Mouse (Mus musculus) midbrain, embryonic 13.5 days (tissue): Measurements from ENCODE around the gene Trappc2l. TPM values are rescaled to one million over a fixed set of nuclear protein-coding genes. Genes with fewer than 3 reads are reported as not detected.
A peak's percentile ranks its signal among the peaks of the same experiment; 100 is the strongest.

Experiments used
- ATAC-seq: fragments of 200-750 bp; cut with Nextera tagmentation; 2 replicates; pipeline ENCODE4 v1.8.0; 2017; ENCODE audit warnings: mild to moderate bottlenecking, moderate TSS enrichment, moderate library complexity
- H3K27ac ChIP-seq: fragments of 300-500 bp; sonication (generic); 2 replicates; pipeline ENCODE4 v1.5.1; 2015; ENCODE audit warnings: inconsistent platforms, mild to moderate bottlenecking, moderate library complexity
- H3K27me3 ChIP-seq: fragments of 300-500 bp; sonication (generic); 2 replicates; pipeline ENCODE4 v1.6.1; 2015; ENCODE audit warnings: mild to moderate bottlenecking, inconsistent platforms
- H3K36me3 ChIP-seq: fragments of 300-500 bp; sonication (generic); 2 replicates; pipeline ENCODE4 v1.6.1; 2015; ENCODE audit warnings: mild to moderate bottlenecking, inconsistent platforms
- H3K4me1 ChIP-seq: fragments of 300-500 bp; sonication (generic); replicated peaks from 2 replicates; pipeline ENCODE4 v1.6.1; 2015; ENCODE audit warnings: inconsistent platforms
- H3K4me2 ChIP-seq: fragments of 300-500 bp; sonication (generic); replicated peaks from 2 replicates; pipeline ENCODE4 v1.6.1; 2015; ENCODE audit warnings: moderate library complexity, mild to moderate bottlenecking, inconsistent platforms
- H3K4me3 ChIP-seq: fragments of 300-500 bp; sonication (generic); replicated peaks from 2 replicates; pipeline ENCODE4 v1.5.1; 2015; ENCODE audit warnings: mild to moderate bottlenecking, inconsistent platforms
- H3K9ac ChIP-seq: fragments of 300-500 bp; sonication (generic); replicated peaks from 2 replicates; pipeline ENCODE4 v1.6.1; 2015; ENCODE audit warnings: mild to moderate bottlenecking, inconsistent platforms
- H3K9me3 ChIP-seq: fragments of 300-500 bp; sonication (generic); 2 replicates; pipeline ENCODE4 v1.6.1; 2016; ENCODE audit warnings: mild to moderate bottlenecking, inconsistent platforms
- WGBS: fragments of 180-500 bp; shearing (Covaris S2); methylation state at CpG from one replicate; pipeline ENCODE4 v1.1.7; 2015; 5-methylcytosine and 5-hydroxymethylcytosine counted together
- polyA plus RNA-seq: library from polyadenylated mRNA; unstranded; fragments of >200 nt; fragmentation: Nextera tagmentation; extraction: Ambion mirVana; gene quantifications from 2 replicates; pipeline ENCODE4 v1.2.1, GENCODE M21; 2015

Gene Trappc2l
- polyA plus RNA-seq, 1 experiment from 2014 or later, result 98.5 TPM

DNA sequence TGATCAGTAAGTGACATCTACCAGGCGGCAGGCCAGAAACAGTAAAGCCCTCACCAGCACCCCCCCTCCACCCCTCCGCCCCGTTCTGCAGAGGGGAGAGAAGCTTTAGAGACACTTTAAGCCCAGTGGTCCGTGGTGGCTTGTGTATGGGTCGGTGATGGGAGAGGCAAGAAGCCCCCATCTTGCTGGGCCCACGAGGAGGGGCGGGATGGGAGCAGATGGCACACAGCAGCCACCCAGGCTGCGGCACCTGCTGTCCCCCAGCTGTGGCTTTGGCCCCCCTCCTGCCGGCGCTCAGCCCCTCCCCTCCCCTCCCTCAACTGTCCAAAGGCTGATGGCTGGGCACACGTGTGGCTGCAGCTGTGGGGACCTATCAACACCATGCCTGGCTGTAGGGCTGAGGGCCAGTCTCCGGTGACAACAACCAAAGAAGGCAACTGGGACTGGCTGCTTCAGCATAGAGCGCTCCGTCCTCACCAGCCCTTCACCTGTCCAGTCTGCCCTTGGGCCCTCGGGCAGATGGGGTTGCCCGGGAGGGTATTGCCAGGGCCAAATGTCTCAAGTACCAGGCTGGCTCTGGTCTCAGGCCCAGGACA, 40.0 kb downstream of the Trappc2l start:
- 59% methylated on average over 16 of the region's 16 CpGs for WGBS
- Histone ChIP-seq H3K4me1 (peaks cover 30% of the 10 kb centered on the region), H3K27me3 (no peaks in the 10 kb centered on the region), H3K4me2 (no peak overlapping the region), H3K9me3 (no peaks in the 10 kb centered on the region), H3K36me3 (peaks cover 40% of the 10 kb centered on the region), H3K4me3 (no peak overlapping the region), H3K9ac (no peak overlapping the region; the same call in 1 of the 2 replicates), H3K27ac (peak overlapping the region; percentile 35)
- ATAC-seq, result peak; percentile 72

DNA sequence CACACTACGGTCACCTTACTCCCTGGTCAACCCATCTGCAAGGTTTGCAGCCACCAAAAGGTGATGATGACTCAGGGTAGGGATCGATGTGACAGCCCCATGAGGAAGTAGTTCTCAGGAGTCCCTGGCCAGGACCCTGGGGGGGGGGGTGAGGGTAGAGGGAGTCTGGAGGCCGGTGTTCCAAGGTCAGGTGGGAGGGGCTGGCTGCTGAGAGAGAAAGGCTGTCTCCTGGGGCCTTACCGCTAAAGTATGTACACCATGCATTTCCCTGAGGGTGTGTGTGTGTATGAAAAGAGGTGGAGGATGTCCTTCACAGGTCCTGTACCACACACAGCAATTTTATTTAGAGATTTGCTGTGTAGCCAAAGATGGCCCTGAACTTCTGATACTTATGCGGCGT, 41.2 kb downstream of the Trappc2l start:
- Histone ChIP-seq H3K36me3 (peaks cover 30% of the 10 kb centered on the region), H3K9me3 (no peaks in the 10 kb centered on the region), H3K4me3 (no peak overlapping the region), H3K4me1 (peaks cover 30% of the 10 kb centered on the region), H3K27ac (no peak overlapping the region), H3K4me2 (no peak overlapping the region), H3K27me3 (no peaks in the 10 kb centered on the region), H3K9ac (no peak overlapping the region)
- no peak for ATAC-seq
- WGBS, result 76% methylated on average over 6 of the region's 6 CpGs

DNA sequence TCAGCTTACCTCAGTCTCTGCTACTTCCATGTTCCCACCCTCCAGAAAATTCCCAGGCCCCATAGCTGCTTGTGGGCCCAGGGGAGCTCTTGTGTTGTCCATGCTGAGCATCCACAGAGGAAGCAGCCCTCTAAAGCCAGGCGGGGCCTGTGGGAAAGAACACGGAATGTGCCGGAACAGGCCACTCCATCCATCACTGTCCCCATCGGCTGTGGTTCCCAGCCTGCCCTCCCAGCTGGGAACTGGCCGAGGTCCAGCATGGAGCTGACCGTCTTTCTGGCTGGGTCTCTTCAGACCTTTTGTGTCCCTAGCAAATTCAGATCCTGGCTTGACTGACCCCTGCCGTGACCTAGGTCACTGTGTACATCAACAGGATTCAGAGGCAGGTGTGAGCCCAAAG, 43.3 kb downstream of the Trappc2l start:
- Histone ChIP-seq H3K9me3 (no peaks in the 10 kb centered on the region), H3K4me1 (peaks cover 44% of the 10 kb centered on the region), H3K4me3 (no peak overlapping the region), H3K4me2 (no peak overlapping the region), H3K27me3 (no peaks in the 10 kb centered on the region), H3K9ac (no peak overlapping the region), H3K27ac (no peak overlapping the region), H3K36me3 (peaks cover 9% of the 10 kb centered on the region)
- 78% methylated on average over 7 of the region's 7 CpGs for WGBS
- no peak for ATAC-seq

DNA sequence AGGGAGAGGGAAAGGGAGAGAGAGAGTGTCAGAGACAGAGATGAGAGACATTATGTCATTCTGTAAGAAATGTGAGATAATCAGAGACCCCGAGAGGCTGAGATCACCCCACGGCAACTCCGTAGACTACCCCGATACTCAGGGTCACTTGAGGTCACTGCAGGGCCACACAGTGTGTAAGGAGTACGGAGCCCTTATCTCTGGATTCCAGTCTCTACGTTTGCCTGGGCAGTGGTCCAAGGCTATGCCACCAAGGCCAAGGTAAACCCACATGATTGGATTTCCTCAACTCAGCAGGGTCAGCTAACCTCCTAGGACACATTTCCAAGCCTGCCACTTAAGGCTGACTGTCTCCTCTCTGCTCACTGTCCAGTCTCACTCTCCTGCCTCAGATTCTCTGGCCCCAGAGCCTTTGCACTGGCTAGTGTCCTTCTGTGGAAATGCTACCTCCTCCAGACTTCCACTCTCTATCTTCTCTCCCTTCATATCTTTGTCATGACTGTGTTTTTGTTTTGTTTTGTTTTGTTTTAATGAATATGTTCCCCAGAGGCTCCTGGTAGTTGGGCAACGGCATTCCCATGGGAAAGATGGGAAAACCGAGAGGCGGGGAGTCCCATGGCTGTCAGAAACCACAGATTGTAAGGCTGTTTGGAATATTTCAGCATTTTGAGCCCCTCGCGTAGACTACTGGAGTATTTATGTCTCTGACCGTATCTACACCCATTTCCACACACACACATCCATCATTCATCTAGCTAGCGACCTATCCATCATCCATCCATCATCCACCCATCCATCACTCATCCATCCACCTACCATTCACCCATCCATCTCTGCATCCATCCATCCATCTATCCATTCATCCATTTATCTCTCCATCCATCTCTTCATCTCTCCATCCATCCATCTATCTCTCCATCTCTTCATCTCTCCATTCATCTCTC, 44.9 kb downstream of the Trappc2l start:
- H3K27me3 ChIP-seq, result no peaks in the 10 kb centered on the region
- H3K9me3 ChIP-seq, result no peaks in the 10 kb centered on the region
- H3K9ac ChIP-seq, result no peak overlapping the region
- ATAC-seq, result no peak
- H3K27ac ChIP-seq, result no peak overlapping the region
- 91% methylated on average over 13 of the region's 13 CpGs for WGBS
- H3K36me3 ChIP-seq, result no peaks in the 10 kb centered on the region
- H3K4me1 ChIP-seq, result peaks cover 44% of the 10 kb centered on the region
- no peak overlapping the region for H3K4me3 ChIP-seq
- H3K4me2 ChIP-seq, result no peak overlapping the region

DNA sequence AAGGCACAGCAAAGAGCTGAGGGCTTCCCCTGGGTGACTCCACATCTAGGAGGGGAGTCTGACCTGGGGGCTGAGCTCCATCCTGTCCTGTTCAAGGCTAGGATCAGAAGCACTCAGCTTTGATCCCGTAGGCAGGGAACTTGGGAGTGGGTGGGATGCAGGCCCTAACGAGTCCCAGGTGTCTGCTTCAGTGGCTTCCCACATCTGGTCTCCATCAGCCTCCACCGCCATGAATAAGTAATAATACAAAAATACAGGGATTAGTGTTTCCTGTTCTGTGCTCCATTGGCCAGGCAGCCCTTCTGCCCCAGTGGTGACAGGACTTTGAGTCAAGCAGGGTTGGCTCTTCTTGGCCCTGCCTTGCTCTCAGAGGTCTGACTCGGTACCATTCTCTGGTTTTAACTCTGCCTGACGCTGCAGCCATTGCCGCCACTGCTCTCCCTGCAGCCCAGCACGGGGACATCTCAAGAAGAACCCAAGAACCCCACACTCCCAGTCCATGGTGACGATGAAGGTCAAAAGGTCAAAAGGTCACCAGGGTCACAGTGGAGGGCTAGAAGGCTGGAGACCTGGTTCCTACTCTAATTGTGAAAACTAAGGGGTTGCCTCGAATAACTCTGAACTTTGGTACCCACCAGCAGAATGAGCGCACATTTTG, 46.8 kb downstream of the Trappc2l start:
- ATAC-seq, result no peak
- Histone ChIP-seq H3K4me1 (peaks cover 41% of the 10 kb centered on the region), H3K9me3 (no peaks in the 10 kb centered on the region), H3K36me3 (no peaks in the 10 kb centered on the region), H3K4me3 (no peak overlapping the region), H3K4me2 (no peak overlapping the region), H3K9ac (no peak overlapping the region), H3K27me3 (no peaks in the 10 kb centered on the region), H3K27ac (no peak overlapping the region)
- 72% methylated on average over 10 of the region's 10 CpGs for WGBS

DNA sequence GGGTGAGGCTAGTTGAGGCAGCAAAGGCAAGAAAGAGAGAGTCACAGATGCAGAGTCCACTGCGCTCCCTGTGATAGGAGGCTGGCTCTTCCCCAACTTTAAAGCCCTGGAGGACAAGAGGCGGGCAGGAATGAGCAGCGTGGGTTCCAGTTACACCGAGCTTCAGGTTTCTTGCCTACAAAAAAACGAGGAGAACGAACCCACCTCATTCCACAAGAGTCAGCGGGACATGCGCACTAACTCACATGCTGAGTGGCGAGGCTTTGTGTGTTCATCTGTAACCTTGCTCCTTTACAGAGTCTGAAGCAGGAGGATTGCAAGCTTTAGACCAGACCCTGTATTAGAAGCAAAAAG, 47.3 kb downstream of the Trappc2l start:
- H3K4me2 ChIP-seq, result no peak overlapping the region
- no peaks in the 10 kb centered on the region for H3K27me3 ChIP-seq
- no peak overlapping the region for H3K9ac ChIP-seq
- 82% methylated on average over 9 of the region's 9 CpGs for WGBS
- H3K9me3 ChIP-seq, result no peaks in the 10 kb centered on the region
- ATAC-seq, result no peak
- H3K4me1 ChIP-seq, result peaks cover 42% of the 10 kb centered on the region
- H3K36me3 ChIP-seq, result no peaks in the 10 kb centered on the region
- no peak overlapping the region for H3K4me3 ChIP-seq
- no peak overlapping the region for H3K27ac ChIP-seq

DNA sequence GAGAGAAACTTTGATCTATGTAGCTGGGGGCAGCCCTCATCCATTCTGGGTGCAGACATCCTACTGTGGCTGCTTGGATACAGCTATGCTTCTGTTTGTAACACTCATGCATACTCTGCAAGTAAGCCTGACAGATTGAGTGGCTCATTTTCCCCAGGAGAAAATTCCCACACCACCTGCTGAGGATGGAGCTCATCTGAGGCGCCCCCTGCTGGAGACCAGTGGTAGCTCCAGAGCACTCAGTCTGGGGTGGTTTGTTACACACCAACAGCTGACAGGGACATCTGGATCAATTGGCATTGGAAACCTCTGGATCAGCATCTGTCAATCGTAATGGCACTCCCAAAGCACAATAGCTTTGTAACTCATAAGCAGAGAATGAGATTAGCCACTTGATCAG, 48.6 kb downstream of the Trappc2l start:
- Histone ChIP-seq H3K4me3 (no peak overlapping the region), H3K4me2 (no peak overlapping the region), H3K4me1 (peaks cover 54% of the 10 kb centered on the region), H3K9me3 (no peaks in the 10 kb centered on the region), H3K9ac (no peak overlapping the region), H3K27ac (no peak overlapping the region), H3K27me3 (no peaks in the 10 kb centered on the region), H3K36me3 (no peaks in the 10 kb centered on the region)
- 80% methylated on average over 2 of the region's 2 CpGs for WGBS
- ATAC-seq, result no peak

DNA sequence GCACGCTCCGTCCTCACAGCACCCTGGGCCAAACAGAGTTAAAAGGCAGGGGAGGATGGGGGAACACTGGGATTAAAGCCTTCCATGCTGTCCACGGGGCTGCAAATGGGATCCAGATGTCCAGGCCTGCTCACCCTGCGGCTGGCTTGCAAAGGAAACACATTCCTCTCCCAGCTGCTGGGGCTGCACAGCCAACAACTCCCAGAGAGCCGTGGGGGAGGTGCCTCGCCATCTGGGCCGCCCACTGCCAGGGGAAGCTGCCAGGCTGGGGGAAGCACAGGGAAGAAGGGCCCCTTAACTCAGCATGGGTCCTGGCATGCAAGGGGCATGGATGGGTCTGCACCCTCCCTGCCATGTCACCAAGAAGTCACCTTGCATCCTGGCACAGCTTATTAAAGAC, 49.7 kb downstream of the Trappc2l start:
- Histone ChIP-seq H3K36me3 (no peaks in the 10 kb centered on the region), H3K27me3 (no peaks in the 10 kb centered on the region), H3K4me2 (no peak overlapping the region), H3K9me3 (no peaks in the 10 kb centered on the region), H3K4me1 (peaks cover 65% of the 10 kb centered on the region), H3K27ac (peak overlapping the region; percentile 14; the same call in 1 of the 2 replicates), H3K4me3 (no peak overlapping the region), H3K9ac (no peak overlapping the region)
- ATAC-seq, result no peak
- WGBS, result 44% methylated on average over 7 of the region's 7 CpGs

DNA sequence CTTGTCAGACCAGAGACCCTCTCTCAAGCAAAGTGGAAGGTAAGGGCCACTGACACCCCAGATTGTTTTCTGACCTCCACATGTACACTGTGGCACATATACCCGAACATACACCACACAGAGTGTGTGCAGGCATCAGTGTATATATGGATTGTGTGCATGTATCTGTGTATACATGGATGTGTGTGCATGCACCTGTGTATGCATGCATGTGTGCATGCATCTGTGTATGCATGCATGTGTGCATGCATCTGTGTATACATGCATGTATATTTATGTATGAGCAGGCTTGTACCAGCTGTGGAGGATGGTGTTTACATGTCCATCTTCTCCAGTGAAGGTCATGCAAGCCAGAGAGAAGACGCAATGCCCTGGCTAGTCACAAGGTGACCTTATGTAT, 50.5 kb downstream of the Trappc2l start:
- ATAC-seq, result no peak
- no peak overlapping the region for H3K4me2 ChIP-seq
- H3K27me3 ChIP-seq, result no peaks in the 10 kb centered on the region
- H3K4me3 ChIP-seq, result no peak overlapping the region
- no peaks in the 10 kb centered on the region for H3K9me3 ChIP-seq
- 80% methylated on average over 2 of the region's 2 CpGs for WGBS
- no peaks in the 10 kb centered on the region for H3K36me3 ChIP-seq
- H3K4me1 ChIP-seq, result peaks cover 72% of the 10 kb centered on the region
- no peak overlapping the region for H3K27ac ChIP-seq
- H3K9ac ChIP-seq, result no peak overlapping the region

DNA sequence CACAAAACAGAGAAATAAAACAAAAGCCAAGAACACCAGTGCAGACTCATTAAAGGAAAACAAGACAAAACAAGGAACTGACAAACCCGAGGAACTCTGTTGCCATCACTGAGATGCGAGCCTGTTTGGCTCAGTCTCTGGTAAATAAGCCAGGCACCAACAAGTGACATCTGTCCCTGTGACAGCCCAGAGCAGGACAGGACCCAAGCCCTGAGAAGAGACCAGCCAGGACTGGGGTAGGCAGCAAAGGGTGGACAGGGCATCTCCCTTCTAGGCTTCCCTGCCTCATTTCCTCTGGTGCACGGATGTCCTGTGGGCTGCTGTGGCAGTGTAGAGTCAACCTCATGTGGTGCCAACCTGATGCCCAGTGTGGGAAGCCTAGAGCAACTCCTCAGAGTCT, 51.7 kb downstream of the Trappc2l start:
- H3K27ac ChIP-seq, result no peak overlapping the region
- 85% methylated on average over 3 of the region's 3 CpGs for WGBS
- H3K4me2 ChIP-seq, result no peak overlapping the region
- no peak overlapping the region for H3K9ac ChIP-seq
- ATAC-seq, result no peak
- H3K9me3 ChIP-seq, result no peaks in the 10 kb centered on the region
- H3K4me3 ChIP-seq, result no peak overlapping the region
- no peaks in the 10 kb centered on the region for H3K36me3 ChIP-seq
- peaks cover 81% of the 10 kb centered on the region for H3K4me1 ChIP-seq
- H3K27me3 ChIP-seq, result 0 out of 2 replicates have a peak, but pooled peaks cover 2% of the 10 kb centered on the region

DNA sequence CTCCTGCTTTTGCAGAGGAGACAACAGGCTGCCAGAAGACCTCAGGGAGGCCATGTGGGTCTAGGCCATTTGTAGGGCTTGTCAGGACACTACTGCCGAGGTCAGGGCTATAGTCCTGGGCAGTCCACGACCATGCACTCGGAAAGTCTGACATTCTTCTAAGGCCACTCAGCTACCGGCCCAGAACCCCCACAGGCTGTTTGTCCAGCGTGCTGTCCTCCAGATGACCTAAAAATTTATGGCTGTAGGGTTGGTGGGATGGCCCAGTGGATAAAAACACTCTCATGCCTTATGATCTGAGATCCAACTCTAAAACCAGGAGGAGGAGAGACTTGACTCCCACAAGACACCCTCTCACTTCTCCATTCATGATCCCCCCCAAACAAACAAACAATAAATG, 52.2 kb downstream of the Trappc2l start:
- no peaks in the 10 kb centered on the region for H3K9me3 ChIP-seq
- no peaks in the 10 kb centered on the region for H3K36me3 ChIP-seq
- H3K27me3 ChIP-seq, result 0 out of 2 replicates have a peak, but pooled peaks cover 2% of the 10 kb centered on the region
- 80% methylated on average over 5 of the region's 5 CpGs for WGBS
- H3K4me3 ChIP-seq, result no peak overlapping the region
- no peak overlapping the region for H3K27ac ChIP-seq
- peaks cover 80% of the 10 kb centered on the region for H3K4me1 ChIP-seq
- no peak overlapping the region for H3K9ac ChIP-seq
- H3K4me2 ChIP-seq, result no peak overlapping the region
- no peak for ATAC-seq

DNA sequence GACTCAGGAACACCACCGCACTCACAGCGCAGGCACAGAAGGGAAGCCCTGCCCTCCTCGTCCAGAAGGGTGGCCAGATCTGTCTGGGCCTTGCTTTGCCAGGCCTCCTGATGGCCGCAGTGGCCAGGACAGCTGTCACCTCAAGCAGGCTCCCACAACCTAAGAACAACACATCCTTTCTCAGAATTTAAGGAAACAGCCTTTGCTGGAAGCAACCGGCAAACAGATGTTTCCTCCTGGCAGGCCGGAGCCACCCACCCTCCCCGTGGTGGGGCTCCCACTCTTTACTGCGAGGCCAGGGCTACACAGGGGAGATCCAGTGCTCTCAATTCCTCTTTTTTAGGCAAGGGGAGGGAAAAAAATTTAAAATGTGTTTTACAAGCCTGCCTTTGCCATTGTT, 53.8 kb downstream of the Trappc2l start:
- WGBS, result 59% methylated on average over 8 of the region's 8 CpGs
- H3K4me1 ChIP-seq, result peaks cover 85% of the 10 kb centered on the region
- H3K4me2 ChIP-seq, result no peak overlapping the region
- no peak overlapping the region for H3K9ac ChIP-seq
- peak overlapping the region; percentile 71 for H3K27ac ChIP-seq
- no peaks in the 10 kb centered on the region for H3K36me3 ChIP-seq
- no peak overlapping the region for H3K4me3 ChIP-seq
- H3K27me3 ChIP-seq, result 0 out of 2 replicates have a peak, but pooled peaks cover 2% of the 10 kb centered on the region
- ATAC-seq, result 0 out of 2 replicates have a peak, but pooled peaks have one; percentile 22
- no peaks in the 10 kb centered on the region for H3K9me3 ChIP-seq
